Mouse (Mus musculus): ENCODE data around the gene Zfp26.

The Zfp26 gene

GRCm38 (mm10) chr9:20459377-20460317 lies at the start of gene Zfp26:
Gene Zfp26, minus strand, starts transcription at chr9:20460162.
- POLR2A ChIA-PET = interaction anchor here (0.6 to 2.6 kb wide), 24 partner anchors 10 to 765 kb away, joined by 3 to 17 read pairs (median 3); partner anchors contain the start of genes Fbxl12 (in 2 of the 4), Zfp560 (in 2 of the 4), Pin1 (in 1 of the 4) and Ubl5 (in 1 of the 4)
- CTCF ChIA-PET = interaction anchor here in 1 of 4 experiments (0.8 kb wide), 1 partner anchor 281 kb away, joined by 3 read pairs; no protein-coding TSS in a partner anchor

DNA sequence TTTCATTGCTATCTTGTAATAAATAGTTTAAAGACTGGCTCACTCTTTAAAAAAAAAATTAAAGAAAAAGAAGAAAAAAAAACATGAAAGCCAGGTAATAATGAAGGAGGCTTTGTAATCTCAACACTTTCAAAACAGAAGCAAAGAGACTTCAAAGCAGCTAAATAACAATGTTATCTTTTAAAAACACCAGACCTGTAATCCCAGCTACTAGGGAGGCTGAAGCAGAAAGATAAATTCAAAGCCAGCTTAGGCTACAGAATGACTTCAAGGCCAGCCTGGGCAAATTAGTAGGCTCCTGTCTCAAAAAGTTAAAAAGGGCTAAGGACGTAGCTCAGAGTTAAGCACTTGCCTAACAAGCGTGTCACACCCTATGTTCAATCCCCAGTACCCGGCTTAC lies 49.7 kb upstream of the Zfp26 start:
- CTCF ChIA-PET = interaction anchor here in 1 of 4 experiments (1.5 kb wide), 1 partner anchor 11 kb away, joined by 3 read pairs; the partner anchor contains the start of gene Zfp266
- POLR2A ChIA-PET = interaction anchor here in 2 of 4 experiments (0.6 to 1.9 kb wide), 12 partner anchors 8 to 157 kb away, joined by 3 to 10 read pairs (median 4); partner anchors contain the start of genes Zfp266 (in 2 of the 2), Ubl5 (in 1 of the 2) and Zfp426 (in 1 of the 2)

- ChIA-PET CTCF (interaction anchor here in 1 of 4 experiments (1.7 kb wide), 1 partner anchor 157 kb away, joined by 4 read pairs; no protein-coding TSS in a partner anchor), POLR2A (interaction anchor here in 2 of 4 experiments (1.1 to 4.4 kb wide), 11 partner anchors 8 to 138 kb away, joined by 4 to 24 read pairs (median 6); partner anchors contain the start of genes Zfp266 (in 2 of the 2), Ubl5 (in 1 of the 2) and Zfp426 (in 1 of the 2))
Observed at GRCm38 (mm10) chr9:20504801-20505200, 44.8 kb upstream of the Zfp26 start.

DNA sequence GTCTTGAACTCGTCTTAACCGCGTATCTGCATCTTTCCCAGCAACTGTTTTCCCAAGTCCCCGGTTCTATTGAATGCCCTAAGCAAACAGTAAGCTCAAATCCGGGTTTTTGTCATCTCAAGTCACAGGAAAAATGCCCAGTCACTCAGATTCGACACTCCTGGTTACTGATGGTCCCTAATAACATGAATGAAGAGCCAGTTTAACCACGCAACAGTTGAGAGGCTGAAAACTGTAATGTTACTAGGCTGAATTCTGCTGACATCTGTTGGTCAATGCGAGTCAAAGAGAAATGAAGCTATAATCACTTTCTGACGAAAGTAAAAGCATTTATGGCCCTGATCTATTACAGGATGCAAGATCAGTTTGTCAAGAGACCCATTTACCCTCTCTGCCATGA lies 33.3 kb upstream of the Zfp26 start:
- CTCF ChIA-PET = no interaction called here
- POLR2A ChIA-PET = interaction anchor here in 3 of 4 experiments (0.5 to 3.3 kb wide), 17 partner anchors 9 to 189 kb away, joined by 3 to 24 read pairs (median 3); partner anchors contain the start of gene Ubl5 (in 2 of the 3)

DNA sequence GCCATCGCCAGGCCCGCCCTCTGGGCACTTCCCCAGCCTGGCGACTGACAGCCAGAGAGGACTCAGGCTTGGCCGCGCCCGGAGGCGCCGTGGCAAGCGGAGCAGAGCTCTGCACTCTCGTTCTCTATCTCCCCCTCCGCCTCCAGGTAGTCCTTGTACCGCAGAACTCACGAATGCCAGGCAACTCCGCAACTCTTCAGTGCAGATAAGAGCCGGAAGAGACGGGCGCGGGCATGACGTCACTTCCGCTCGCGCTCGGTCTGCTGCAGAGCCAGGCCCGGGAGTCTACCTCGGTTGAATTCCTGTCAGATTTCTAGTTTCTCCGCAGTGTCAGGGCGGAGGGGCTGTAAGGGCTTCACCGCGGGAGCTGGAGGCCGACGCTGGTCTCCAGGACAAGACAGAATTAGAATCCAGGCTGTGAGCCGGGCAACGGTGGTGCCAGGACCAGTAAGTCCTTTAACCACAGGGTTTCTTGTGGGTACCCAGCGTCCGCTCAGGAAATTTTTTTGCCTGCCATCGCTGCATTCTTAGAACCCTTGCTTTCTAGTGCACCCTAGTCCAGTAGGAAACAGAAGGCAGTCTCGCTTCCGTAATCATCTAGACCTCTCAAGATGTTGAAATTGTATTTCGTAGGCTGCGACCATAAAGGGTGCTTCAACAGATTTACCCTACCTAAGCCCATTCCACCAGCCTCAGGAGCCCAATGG lies 32.7 kb upstream of the Zfp26 start, which contains the start of gene Zfp426:
Zfp426 (minus strand) TSS at position 220 of the 707 bp plus-strand sequence.
- ChIA-PET CTCF (interaction anchor here in 1 of 4 experiments (0.6 kb wide), 1 partner anchor 41 kb away, joined by 3 read pairs; no protein-coding TSS in a partner anchor), POLR2A (interaction anchor here in 3 of 4 experiments (0.6 to 3.3 kb wide), 17 partner anchors 8 to 189 kb away, joined by 3 to 24 read pairs (median 3); partner anchors contain the start of gene Ubl5 (in 1 of the 3))

DNA sequence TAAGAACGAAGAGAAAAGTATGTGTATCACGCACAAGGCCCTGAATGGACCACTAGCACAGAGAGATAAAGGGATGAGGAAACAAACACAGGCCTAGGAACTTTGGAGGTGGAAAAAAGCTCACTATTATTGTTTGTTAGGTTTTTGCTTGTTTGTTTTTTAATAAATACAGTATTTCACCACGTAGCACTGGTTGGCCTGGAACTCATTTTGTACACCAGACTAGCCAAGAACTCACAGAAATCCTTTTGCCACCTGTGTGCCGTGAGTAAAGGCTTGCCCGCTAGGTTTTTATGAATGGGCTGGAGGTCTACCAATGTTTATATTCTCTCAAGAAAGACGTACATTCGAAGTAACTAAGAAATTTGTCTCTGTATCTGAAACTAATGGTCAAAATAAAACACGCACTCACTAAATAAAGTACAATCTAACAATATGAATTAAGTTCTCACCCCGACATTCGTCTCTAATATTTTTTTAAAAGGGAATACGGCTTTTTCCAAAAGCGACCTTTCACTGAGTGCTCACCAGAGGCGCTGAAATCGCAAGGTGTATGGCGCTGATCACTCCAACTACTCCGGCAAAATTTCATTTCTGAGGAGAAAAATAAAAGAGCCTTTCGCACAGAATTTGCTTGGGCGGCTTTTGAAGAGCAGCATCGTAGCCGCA lies 32.0 kb upstream of the Zfp26 start:
- POLR2A ChIA-PET = interaction anchor here in 3 of 4 experiments (0.6 to 3.3 kb wide), 13 partner anchors 7 to 40 kb away, joined by 3 to 24 read pairs (median 3); no protein-coding TSS in a partner anchor
- CTCF ChIA-PET = interaction anchor here in 1 of 4 experiments (0.6 kb wide), 1 partner anchor 41 kb away, joined by 3 read pairs; no protein-coding TSS in a partner anchor

- CTCF ChIA-PET = no interaction called here
Observed at GRCm38 (mm10) chr9:20489536-20489935, 29.6 kb upstream of the Zfp26 start.

DNA sequence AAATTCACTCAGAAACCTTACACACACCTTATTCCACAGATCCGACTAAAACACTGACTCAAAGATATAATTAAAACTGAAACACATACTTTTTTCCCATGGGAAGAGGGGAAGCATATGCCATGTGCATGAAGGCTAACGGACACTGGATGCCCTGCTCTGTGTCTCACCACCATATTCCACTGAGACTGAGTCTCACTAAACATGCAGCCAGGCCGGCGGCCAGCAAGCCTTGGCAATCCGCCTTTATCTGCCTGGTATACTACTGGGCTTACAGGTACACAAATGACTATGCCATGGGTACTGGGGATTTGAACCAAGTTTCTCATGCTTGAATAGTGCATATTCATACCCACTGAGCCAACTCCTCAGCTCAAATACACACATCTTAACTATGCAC lies 19.4 kb upstream of the Zfp26 start:
- CTCF ChIA-PET = interaction anchor here in 1 of 4 experiments (0.6 kb wide), 1 partner anchor 48 kb away, joined by 3 read pairs; no protein-coding TSS in a partner anchor
- POLR2A ChIA-PET = interaction anchor here in 1 of 4 experiments (0.6 kb wide), 1 partner anchor 527 kb away, joined by 3 read pairs; no protein-coding TSS in a partner anchor

More at GRCm38 (mm10) chr9:20489536-20489935, 29.6 kb upstream of the Zfp26 start:
- POLR2A ChIA-PET = interaction anchor here in 1 of 4 experiments (1.3 to 1.9 kb wide), 3 partner anchors 31 to 192 kb away, joined by 3 to 7 read pairs (median 4); partner anchors contain the start of gene Zfp266

DNA sequence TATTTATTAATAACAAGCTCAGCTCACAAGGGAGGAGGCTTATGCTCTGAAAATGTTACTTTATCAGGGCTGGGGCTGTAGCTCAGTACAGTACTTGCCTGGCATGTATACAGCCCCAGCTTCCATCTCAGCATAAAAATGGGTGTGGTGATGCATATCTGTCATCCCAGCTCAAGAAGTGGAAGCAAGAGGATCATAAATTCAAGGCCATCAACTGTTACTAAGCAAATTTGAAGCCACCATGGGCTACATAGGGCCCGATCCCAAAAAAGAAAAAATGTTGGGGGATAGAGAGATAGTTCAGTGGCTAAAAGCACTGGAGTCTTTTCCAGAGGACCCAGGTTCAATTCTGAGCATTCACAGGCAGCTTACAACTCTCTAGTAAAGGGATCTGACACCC lies 16.7 kb upstream of the Zfp26 start:
- CTCF ChIA-PET = no interaction called here

DNA sequence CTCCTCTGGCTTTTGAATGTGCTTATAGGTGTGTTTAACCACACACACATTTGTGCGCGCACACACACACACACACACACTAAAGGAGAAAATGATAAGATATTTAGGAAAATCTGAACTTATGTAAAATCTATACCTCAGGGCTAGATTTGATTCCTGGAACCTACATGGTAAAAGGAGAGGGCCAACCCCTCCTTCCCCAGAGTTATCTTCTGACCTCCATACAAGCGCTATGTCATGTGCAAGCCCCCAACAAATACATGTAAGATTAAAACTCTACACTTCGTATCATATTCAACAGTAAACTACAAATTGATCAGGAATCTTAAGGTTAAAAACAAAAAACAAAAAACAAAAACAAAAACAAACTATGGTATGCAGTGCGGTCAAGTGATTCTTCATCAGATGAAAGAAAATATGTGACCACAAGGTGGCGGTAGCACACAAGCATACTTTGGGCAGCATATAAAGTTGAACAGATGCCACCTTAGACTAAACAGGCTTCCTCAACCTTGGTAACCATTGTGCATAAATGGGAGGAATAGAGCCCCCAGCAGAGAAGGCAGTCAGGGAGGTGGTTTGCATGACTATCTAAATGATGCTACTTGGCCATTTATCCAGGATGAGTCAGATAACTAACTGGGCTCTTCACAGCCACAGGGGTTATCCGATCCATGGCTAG lies 6.9 kb upstream of the Zfp26 start:
- ChIA-PET POLR2A (interaction anchor here in 2 of 4 experiments (0.8 to 1.5 kb wide), 5 partner anchors 8 to 202 kb away, joined by 3 to 5 read pairs (median 4); partner anchors contain the start of gene Zfp266 (in 1 of the 2)), CTCF (interaction anchor here in 3 of 4 experiments (0.7 to 1.3 kb wide), 7 partner anchors 13 to 364 kb away, joined by 3 read pairs; no protein-coding TSS in a partner anchor)

More for the DNA sequence above, 16.7 kb upstream of the Zfp26 start:
- POLR2A ChIA-PET = no interaction called here

DNA sequence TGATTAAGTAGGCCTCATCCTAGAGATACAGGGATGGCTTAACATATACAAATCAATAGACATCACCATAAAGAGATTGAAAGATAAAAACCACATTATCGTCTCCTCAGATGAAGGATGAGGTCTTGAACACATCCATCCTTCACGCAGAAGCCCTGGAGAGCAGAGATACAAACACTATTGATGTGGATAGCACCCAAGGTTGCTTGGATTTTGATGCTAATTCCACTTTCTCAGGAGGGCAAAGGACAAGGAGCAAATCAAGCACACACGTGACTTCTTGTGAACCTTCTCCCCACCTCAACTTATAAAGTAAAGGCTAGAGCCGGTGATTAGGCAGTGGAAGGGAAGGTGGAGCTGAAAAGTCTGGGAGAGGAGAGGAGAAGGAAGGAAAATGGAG lies 6.3 kb downstream of the Zfp26 start:
- CTCF ChIA-PET = interaction anchor here in 1 of 4 experiments (0.9 kb wide), 1 partner anchor 14 kb away, joined by 3 read pairs; no protein-coding TSS in a partner anchor
- POLR2A ChIA-PET = interaction anchor here in 2 of 4 experiments (0.7 to 2.5 kb wide), 11 partner anchors 12 to 291 kb away, joined by 3 to 8 read pairs (median 4); partner anchors contain the start of genes Pin1 (in 2 of the 2), Ubl5 (in 1 of the 2), Zfp266 (in 1 of the 2) and Zfp426 (in 1 of the 2)

DNA sequence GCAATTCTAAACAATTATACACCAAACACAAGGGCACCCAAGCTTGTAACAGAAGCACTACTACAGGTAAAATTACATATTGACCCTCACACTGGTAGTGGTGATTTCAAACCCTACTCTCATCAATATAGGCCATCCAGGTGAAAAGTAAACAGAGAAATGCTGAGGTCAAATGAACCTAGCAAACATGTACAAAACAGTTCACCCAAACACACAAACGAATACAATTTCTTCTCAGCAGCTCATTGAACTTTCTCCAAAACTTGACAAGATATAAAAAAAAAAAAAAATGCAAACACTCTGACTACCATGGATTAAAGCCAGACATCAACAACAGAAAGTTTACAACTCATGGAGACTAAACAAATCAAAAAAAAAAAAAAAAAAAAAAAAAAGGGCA lies 8.5 kb downstream of the Zfp26 start:
- ChIA-PET CTCF (interaction anchor here in 1 of 4 experiments (0.6 kb wide), 1 partner anchor 41 kb away, joined by 3 read pairs; no protein-coding TSS in a partner anchor), POLR2A (interaction anchor here in 1 of 4 experiments (0.6 to 1.7 kb wide), 4 partner anchors 10 to 215 kb away, joined by 4 to 6 read pairs (median 4); no protein-coding TSS in a partner anchor)

GRCm38 (mm10) chr9:20443183-20443783 lies 16.7 kb downstream of the Zfp26 start:
- POLR2A ChIA-PET = interaction anchor here in 1 of 4 experiments (1.1 kb wide), 1 partner anchor 16 kb away, joined by 3 read pairs; the partner anchor contains the start of gene Zfp26
- CTCF ChIA-PET = interaction anchor here in 1 of 4 experiments (0.9 kb wide), 1 partner anchor 586 kb away, joined by 3 read pairs; the partner anchor contains the start of gene Icam4

DNA sequence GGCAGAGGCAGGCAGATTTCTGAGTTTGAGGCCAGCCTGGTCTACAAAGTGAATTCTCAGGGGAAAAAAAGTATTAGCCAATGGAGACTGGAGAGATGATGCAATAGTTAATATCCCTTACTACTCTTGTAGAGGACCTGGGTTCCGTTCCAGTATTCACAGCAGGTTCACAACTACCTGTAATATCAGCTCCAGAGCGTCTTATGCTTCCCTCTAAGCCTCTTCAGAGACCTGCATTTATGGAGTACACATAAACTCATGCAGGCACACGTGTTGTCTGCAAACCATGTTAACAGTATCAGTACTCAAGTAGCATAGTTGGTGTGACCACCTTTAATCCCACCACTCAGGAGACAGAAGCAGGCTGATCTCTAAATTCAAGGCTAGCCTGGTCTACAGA lies 30.0 kb downstream of the Zfp26 start:
- ChIA-PET POLR2A (interaction anchor here in 1 of 4 experiments (1.2 kb wide), 1 partner anchor 147 kb away, joined by 3 read pairs; no protein-coding TSS in a partner anchor), CTCF (no interaction called here)

GRCm38 (mm10) chr9:20411460-20411859 lies 48.5 kb downstream of the Zfp26 start:
- CTCF ChIA-PET = no interaction called here
- POLR2A ChIA-PET = no interaction called here

DNA sequence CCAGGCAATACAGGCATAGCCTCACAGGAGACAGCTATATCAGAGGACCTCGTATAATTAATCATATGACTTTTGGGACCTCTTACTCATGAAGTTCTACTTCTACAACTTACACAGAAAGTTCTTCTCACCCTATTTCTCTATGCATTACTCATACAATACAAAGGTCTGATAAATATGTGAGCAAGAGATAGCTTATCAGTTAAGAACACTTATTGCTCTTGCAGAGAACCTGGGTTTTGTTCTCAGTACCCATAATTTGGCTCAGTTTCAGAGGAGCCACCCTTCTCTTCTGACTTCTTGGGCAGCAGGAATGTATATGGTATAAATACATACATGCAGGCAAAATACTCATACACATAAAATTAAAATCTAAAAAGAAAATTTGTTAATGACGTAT lies 50.6 kb downstream of the Zfp26 start:
- ChIA-PET CTCF (no interaction called here), POLR2A (no interaction called here)
